Mouse (Mus musculus): ENCODE measurements at regions not wholly inside any gene's neighbourhood (a gene's known extent, or its start where the extent isn't known, plus 50 kb on each side); places are given as distances from the start of the nearest gene placed in this dataset.

- Histone ChIP-seq H3K4me2 (no peak overlapping the region), H3K27ac (no peak overlapping the region), H3K9me3 (replicated peaks) (no peaks in the 10 kb centered on the region), H3K4me3 (no peak overlapping the region), H3K27me3 (replicated peaks) (no peaks in the 10 kb centered on the region), H3K9ac (no peak overlapping the region), H3K4me1 (no peaks in the 10 kb centered on the region), H3K36me3 (no peaks in the 10 kb centered on the region)
- WGBS (ENCODE audit: insufficient replicate concordance) = 66% methylated on average over 7 of the region's 7 CpGs
- no peak for ATAC-seq
Observed at GRCm38 (mm10) chr16:87224024-87224423, 130.0 kb upstream of the N6amt1 start.

GRCm38 (mm10) chr16:87220611-87221010 is 133.4 kb upstream of the N6amt1 start:
- Histone ChIP-seq H3K9me3 (replicated peaks) (no peaks in the 10 kb centered on the region), H3K27me3 (replicated peaks) (no peaks in the 10 kb centered on the region), H3K4me3 (no peak overlapping the region), H3K4me2 (no peak overlapping the region), H3K27ac (no peak overlapping the region), H3K4me1 (no peaks in the 10 kb centered on the region), H3K9ac (no peak overlapping the region), H3K36me3 (no peaks in the 10 kb centered on the region)
- 73% methylated on average over 5 of the region's 5 CpGs for WGBS (ENCODE audit: insufficient replicate concordance)
- no peak for ATAC-seq

- WGBS (ENCODE audit: insufficient replicate concordance) = 52% methylated on average over 4 of the region's 4 CpGs
- Histone ChIP-seq H3K9ac (no peak overlapping the region), H3K4me1 (no peaks in the 10 kb centered on the region), H3K4me3 (no peak overlapping the region), H3K27me3 (replicated peaks) (no peaks in the 10 kb centered on the region), H3K27ac (no peak overlapping the region), H3K36me3 (no peaks in the 10 kb centered on the region), H3K9me3 (replicated peaks) (no peaks in the 10 kb centered on the region), H3K4me2 (no peak overlapping the region)
- ATAC-seq = no peak
Observed at GRCm38 (mm10) chr16:87220201-87220600, 133.8 kb upstream of the N6amt1 start.

DNA sequence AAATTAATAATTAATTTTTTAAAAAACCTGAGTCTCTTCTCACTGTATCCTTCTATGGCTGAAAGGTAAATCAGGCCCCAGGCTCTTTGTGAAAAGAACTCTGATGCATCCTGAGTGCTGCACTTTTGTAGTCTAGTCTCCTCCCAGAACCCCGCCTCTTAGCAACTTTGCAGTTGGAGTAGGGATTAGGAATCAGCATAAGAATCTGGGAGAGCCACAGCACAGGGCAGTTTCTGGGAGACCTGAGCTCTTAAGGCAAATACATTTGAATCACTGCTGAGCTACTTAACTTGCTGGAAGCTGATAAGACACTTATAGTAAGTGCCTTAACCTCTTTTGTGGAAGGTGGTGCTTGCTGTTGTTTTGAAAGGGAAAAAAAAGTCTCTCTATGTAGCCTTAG is 146.1 kb upstream of the N6amt1 start:
- Histone ChIP-seq H3K9me3 (replicated peaks) (no peaks in the 10 kb centered on the region), H3K27ac (no peak overlapping the region), H3K9ac (no peak overlapping the region), H3K27me3 (replicated peaks) (no peaks in the 10 kb centered on the region), H3K4me1 (no peaks in the 10 kb centered on the region), H3K36me3 (no peaks in the 10 kb centered on the region), H3K4me3 (no peak overlapping the region), H3K4me2 (no peak overlapping the region)
- ATAC-seq = no peak
- WGBS (ENCODE audit: insufficient replicate concordance) = 58% methylated on average over 1 of the region's 1 CpGs

DNA sequence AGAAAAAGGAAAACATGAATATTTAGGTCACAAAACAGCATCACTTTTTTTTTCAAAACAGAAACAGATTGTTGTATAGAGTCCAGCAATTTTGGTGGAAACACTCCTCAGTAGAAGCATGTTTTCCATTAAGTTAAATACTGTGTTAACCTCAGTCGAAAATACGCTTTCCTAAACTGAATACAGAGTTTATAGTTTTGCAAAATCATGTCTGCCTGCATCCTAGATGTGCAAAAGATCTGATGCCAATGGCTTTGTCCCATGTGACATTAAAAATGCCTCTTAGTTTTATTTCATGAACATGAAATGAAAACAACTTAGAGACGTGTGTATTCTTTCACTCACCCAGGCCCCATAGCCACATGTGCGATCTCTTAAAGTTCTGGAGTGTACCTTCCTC is 163.5 kb upstream of the N6amt1 start:
- Histone ChIP-seq H3K36me3 (no peaks in the 10 kb centered on the region), H3K4me2 (no peak overlapping the region), H3K27ac (no peak overlapping the region), H3K4me1 (no peaks in the 10 kb centered on the region), H3K9ac (no peak overlapping the region), H3K9me3 (replicated peaks) (no peaks in the 10 kb centered on the region), H3K4me3 (no peak overlapping the region), H3K27me3 (replicated peaks) (no peaks in the 10 kb centered on the region)
- no peak for ATAC-seq
- WGBS (ENCODE audit: insufficient replicate concordance) = 64% methylated on average over 4 of the region's 4 CpGs

- Histone ChIP-seq H3K27me3 (replicated peaks) (no peaks in the 10 kb centered on the region), H3K4me2 (no peak overlapping the region), H3K9ac (no peak overlapping the region), H3K4me1 (no peaks in the 10 kb centered on the region), H3K27ac (no peak overlapping the region), H3K4me3 (no peak overlapping the region), H3K9me3 (replicated peaks) (no peaks in the 10 kb centered on the region), H3K36me3 (no peaks in the 10 kb centered on the region)
- no peak for ATAC-seq
- WGBS (ENCODE audit: insufficient replicate concordance) = 52% methylated on average over 2 of the region's 2 CpGs
Observed at GRCm38 (mm10) chr16:87188737-87189136, 165.2 kb upstream of the N6amt1 start.

GRCm38 (mm10) chr16:87172395-87172794 is 181.6 kb upstream of the N6amt1 start:
- H3K4me1 ChIP-seq = no peaks in the 10 kb centered on the region
- 66% methylated on average over 4 of the region's 4 CpGs for WGBS (ENCODE audit: insufficient replicate concordance)
- H3K36me3 ChIP-seq = no peaks in the 10 kb centered on the region
- no peak overlapping the region for H3K4me2 ChIP-seq
- H3K27me3 ChIP-seq (replicated peaks) = no peaks in the 10 kb centered on the region
- H3K4me3 ChIP-seq = no peak overlapping the region
- H3K27ac ChIP-seq = no peak overlapping the region
- no peaks in the 10 kb centered on the region for H3K9me3 ChIP-seq (replicated peaks)
- ATAC-seq = no peak
- no peak overlapping the region for H3K9ac ChIP-seq

DNA sequence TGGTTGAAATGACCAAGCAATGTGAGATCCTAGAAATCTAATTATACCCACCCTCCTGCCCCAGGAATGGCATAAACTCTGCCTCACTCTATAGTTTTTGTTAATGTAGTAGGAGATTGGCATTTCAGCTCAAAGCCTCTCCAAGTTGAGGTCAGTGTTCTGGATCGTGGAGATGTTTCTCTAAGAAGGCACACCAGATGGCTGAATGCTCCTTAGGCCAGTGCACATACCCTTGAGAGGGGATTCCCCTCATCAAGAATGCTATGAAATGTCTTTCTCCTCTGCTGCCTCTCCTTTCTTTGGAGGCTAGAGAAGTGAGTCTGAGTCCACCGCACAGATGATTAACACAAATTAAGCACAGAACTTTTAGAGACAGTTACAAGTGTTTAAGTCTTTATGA is 214.7 kb upstream of the N6amt1 start:
- ATAC-seq = no peak
- Histone ChIP-seq H3K27ac (no peak overlapping the region), H3K4me2 (no peak overlapping the region), H3K9ac (no peak overlapping the region), H3K4me3 (no peak overlapping the region), H3K4me1 (no peaks in the 10 kb centered on the region), H3K36me3 (no peaks in the 10 kb centered on the region), H3K27me3 (replicated peaks) (no peaks in the 10 kb centered on the region), H3K9me3 (replicated peaks) (0 out of 2 replicates have a peak, but pooled peaks cover 5% of the 10 kb centered on the region)
- WGBS (ENCODE audit: insufficient replicate concordance) = 74% methylated on average over 2 of the region's 2 CpGs

- Histone ChIP-seq H3K4me2 (no peak overlapping the region), H3K4me1 (no peaks in the 10 kb centered on the region), H3K36me3 (no peaks in the 10 kb centered on the region), H3K4me3 (no peak overlapping the region), H3K27ac (no peak overlapping the region), H3K27me3 (replicated peaks) (no peaks in the 10 kb centered on the region), H3K9me3 (replicated peaks) (0 out of 2 replicates have a peak, but pooled peaks cover 5% of the 10 kb centered on the region), H3K9ac (no peak overlapping the region)
- 67% methylated on average over 1 of the region's 1 CpGs for WGBS (ENCODE audit: insufficient replicate concordance)
- ATAC-seq = no peak
Observed at GRCm38 (mm10) chr16:87136503-87136902, 217.5 kb upstream of the N6amt1 start.

GRCm38 (mm10) chr16:87134452-87134851 is 219.5 kb upstream of the N6amt1 start:
- Histone ChIP-seq H3K4me2 (no peak overlapping the region), H3K9ac (no peak overlapping the region), H3K4me1 (no peaks in the 10 kb centered on the region), H3K27me3 (replicated peaks) (no peaks in the 10 kb centered on the region), H3K36me3 (no peaks in the 10 kb centered on the region), H3K4me3 (no peak overlapping the region), H3K9me3 (replicated peaks) (no peaks in the 10 kb centered on the region), H3K27ac (no peak overlapping the region)
- ATAC-seq = no peak

DNA sequence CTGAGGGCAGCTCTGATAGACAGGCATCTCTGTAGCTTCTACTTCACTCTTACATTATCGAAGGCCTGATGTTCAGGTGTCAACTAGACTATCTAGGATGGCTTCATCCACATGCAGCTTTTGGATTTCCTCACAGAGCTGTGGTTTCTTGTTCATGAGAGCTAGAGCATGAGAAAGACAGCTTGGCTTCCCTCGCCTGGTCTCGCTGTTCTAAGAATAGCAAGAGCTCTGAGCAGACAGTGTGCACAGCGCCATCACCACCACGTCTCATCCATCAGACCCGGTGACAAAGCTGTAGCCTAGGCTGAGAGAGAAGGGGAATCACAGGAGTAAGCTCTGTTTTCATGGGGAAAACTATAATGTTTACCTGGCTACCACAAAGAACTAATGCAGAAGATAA is 220.1 kb upstream of the N6amt1 start:
- no peaks in the 10 kb centered on the region for H3K4me1 ChIP-seq
- 0 out of 2 replicates have a peak, but pooled peaks cover 2% of the 10 kb centered on the region for H3K9me3 ChIP-seq (replicated peaks)
- no peak overlapping the region for H3K4me3 ChIP-seq
- ATAC-seq = no peak
- no peak overlapping the region for H3K4me2 ChIP-seq
- H3K27me3 ChIP-seq (replicated peaks) = no peaks in the 10 kb centered on the region
- H3K9ac ChIP-seq = no peak overlapping the region
- H3K27ac ChIP-seq = no peak overlapping the region
- H3K36me3 ChIP-seq = no peaks in the 10 kb centered on the region
- 55% methylated on average over 6 of the region's 6 CpGs for WGBS (ENCODE audit: insufficient replicate concordance)

GRCm38 (mm10) chr16:87132082-87132481 is 221.9 kb upstream of the N6amt1 start:
- no peak overlapping the region for H3K4me2 ChIP-seq
- H3K4me1 ChIP-seq = no peaks in the 10 kb centered on the region
- WGBS (ENCODE audit: insufficient replicate concordance) = 62% methylated on average over 4 of the region's 4 CpGs
- H3K27ac ChIP-seq = no peak overlapping the region
- no peaks in the 10 kb centered on the region for H3K36me3 ChIP-seq
- no peak overlapping the region for H3K9ac ChIP-seq
- H3K9me3 ChIP-seq (replicated peaks) = 0 out of 2 replicates have a peak, but pooled peaks cover 9% of the 10 kb centered on the region
- no peak for ATAC-seq
- no peak overlapping the region for H3K4me3 ChIP-seq
- H3K27me3 ChIP-seq (replicated peaks) = no peaks in the 10 kb centered on the region

DNA sequence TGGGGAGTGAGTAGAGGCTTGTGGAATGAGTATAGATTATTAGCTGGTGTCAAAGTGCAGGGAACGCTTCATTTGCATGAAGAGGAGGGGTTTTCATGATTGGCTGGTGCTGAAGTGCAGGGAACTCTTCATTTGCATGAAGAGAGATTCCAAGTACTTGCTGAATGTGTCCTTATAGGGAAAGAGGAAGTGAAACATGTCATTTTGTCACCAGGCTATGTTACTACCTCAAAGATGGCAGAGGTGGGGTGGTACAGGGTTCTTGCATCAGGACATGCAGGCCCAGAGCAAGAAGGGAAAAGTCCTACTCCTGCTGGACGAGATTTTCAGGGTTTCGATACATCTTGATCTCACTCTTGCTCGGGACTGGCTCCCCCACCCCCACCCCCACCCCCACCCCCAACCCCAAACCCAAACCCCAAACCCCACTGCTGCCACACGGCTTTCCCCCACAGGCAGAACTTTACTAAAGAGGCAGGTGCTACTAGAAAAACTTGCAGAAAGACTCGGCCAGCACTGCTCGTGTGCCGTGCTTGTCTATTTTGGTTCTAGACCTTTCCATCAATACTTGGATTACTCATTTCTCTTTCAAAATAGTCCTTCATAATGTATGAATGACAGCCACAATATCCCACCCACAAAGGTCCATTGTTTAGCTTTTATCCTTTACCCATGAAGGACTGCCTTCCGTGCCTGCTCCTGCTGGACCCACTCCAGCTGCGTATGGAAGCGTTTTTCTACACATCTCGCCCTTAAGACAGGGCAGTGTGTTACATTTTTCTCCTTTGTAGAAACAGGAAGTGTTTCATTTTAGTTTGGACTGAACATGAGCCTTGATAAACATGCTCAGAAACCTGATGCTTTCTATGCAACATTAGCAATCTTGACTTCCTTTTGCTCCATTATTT is 223.0 kb upstream of the N6amt1 start:
- H3K4me1 ChIP-seq = no peaks in the 10 kb centered on the region
- H3K4me3 ChIP-seq = no peak overlapping the region
- H3K9me3 ChIP-seq (replicated peaks) = 0 out of 2 replicates have a peak, but pooled peaks cover 9% of the 10 kb centered on the region
- no peak overlapping the region for H3K27ac ChIP-seq
- H3K27me3 ChIP-seq (replicated peaks) = no peaks in the 10 kb centered on the region
- WGBS (ENCODE audit: insufficient replicate concordance) = 69% methylated on average over 12 of the region's 12 CpGs
- no peaks in the 10 kb centered on the region for H3K36me3 ChIP-seq
- no peak overlapping the region for H3K9ac ChIP-seq
- ATAC-seq = no peak
- no peak overlapping the region for H3K4me2 ChIP-seq

Data from liver, embryonic 12.5 days (tissue).